Mouse (Mus musculus): ENCODE results near the gene Rsg1. TPM values are rescaled to one million over a fixed set of nuclear protein-coding genes. Genes with fewer than 3 reads are reported as not detected.

Gene Rsg1
- total and polyA plus RNA-seq, 3 experiments, result 1.1 to 4.5 (median 3.2) TPM

GRCm38 (mm10) chr4:141241861-141242260 is 28.1 kb downstream of the Rsg1 start:
- no peak for DNase-seq (ENCODE audit: extremely low read depth)
- Histone ChIP-seq H3K36me3 (replicated peaks in 1 of 2; ENCODE audit: control insufficient read depth in 1 of 2, insufficient read depth in 1 of 2, low read length in 1 of 2) (no peaks in the 10 kb centered on the region), H3K4me2 (ENCODE audit: insufficient read depth, low read depth, poor library complexity, severe bottlenecking) (no peak overlapping the region), H3K79me2 (replicated peaks; ENCODE audit: control insufficient read depth, extremely low read depth, insufficient read depth, poor library complexity, severe bottlenecking) (no peaks in the 10 kb centered on the region), H3K4me1 (ENCODE audit: control insufficient read depth in 1 of 2, insufficient read depth in 2 of 2) (peaks cover 11 to 22% of the 10 kb centered on the region in 2 experiments), H3K4me3 (replicated peaks in 1 of 3; ENCODE audit: low read depth in 2 of 3, low read length in 2 of 3, poor library complexity in 1 of 3) (no peak overlapping the region), H3K27me3 (replicated peaks) (peaks cover 93% of the 10 kb centered on the region), H3K27ac (ENCODE audit: insufficient read depth, low read depth) (no peak overlapping the region), H3K9ac (ENCODE audit: insufficient read depth, low read depth) (no peak overlapping the region), H3K9me3 (replicated peaks; ENCODE audit: low read length) (no peaks in the 10 kb centered on the region)
- no peak for TF ChIP-seq MYC (IDR thresholded peaks at IDR 0.05; ENCODE audit: low read depth, low read length)
- no peak for TF ChIP-seq RCOR1 (conservative IDR thresholded peaks at IDR 0.05; ENCODE audit: low read depth, low read length)
- no peak for TF ChIP-seq ETS1 (conservative IDR thresholded peaks at IDR 0.05; ENCODE audit: low read depth, low read length)
- no peak for TF ChIP-seq CHD1 (IDR thresholded peaks at IDR 0.05; ENCODE audit: low read depth, low read length)
- TF ChIP-seq IRF4 (IDR thresholded peaks at IDR 0.05; ENCODE audit: low read depth, low read length), result no peak
- no peak for TF ChIP-seq JUN (IDR thresholded peaks at IDR 0.05; ENCODE audit: insufficient read depth, low read depth, low read length)
- no peak for TF ChIP-seq JUND (conservative IDR thresholded peaks at IDR 0.05; ENCODE audit: low read depth, low read length)
- TF ChIP-seq BHLHE40 (IDR thresholded peaks at IDR 0.05; ENCODE audit: low read depth, low read length), result no peak
- no peak for TF ChIP-seq TCF12 (IDR thresholded peaks at IDR 0.05; ENCODE audit: low read depth, low read length)
- no peak for TF ChIP-seq CTCF (conservative IDR thresholded peaks at IDR 0.05 in 1 of 2, IDR thresholded peaks at IDR 0.05 in 1 of 2; ENCODE audit: low read depth in 2 of 2, low read length in 2 of 2)
- TF ChIP-seq E2F4 (IDR thresholded peaks at IDR 0.05; ENCODE audit: insufficient replicate concordance, low read depth, low read length), result no peak
- TF ChIP-seq SIN3A (IDR thresholded peaks at IDR 0.05; ENCODE audit: low read length), result no peak
- no peak for TF ChIP-seq ZNF384 (IDR thresholded peaks at IDR 0.05; ENCODE audit: low read depth, low read length)
- TF ChIP-seq USF2 (conservative IDR thresholded peaks at IDR 0.05; ENCODE audit: low read depth, low read length), result no peak
- no peak for TF ChIP-seq UBTF (IDR thresholded peaks at IDR 0.05; ENCODE audit: low read depth, low read length)
- no peak for TF ChIP-seq RAD21 (IDR thresholded peaks at IDR 0.05; ENCODE audit: low read depth, low read length)
- no peak for TF ChIP-seq MAX (IDR thresholded peaks at IDR 0.05; ENCODE audit: low read length)
- TF ChIP-seq ZC3H11A (IDR thresholded peaks at IDR 0.05; ENCODE audit: low read depth, low read length), result no peak
- no peak for TF ChIP-seq MXI1 (IDR thresholded peaks at IDR 0.05; ENCODE audit: low read depth, low read length)
- no peak for TF ChIP-seq GABPA (IDR thresholded peaks at IDR 0.05; ENCODE audit: insufficient replicate concordance, low read depth, low read length)
- dilution Hi-C loops (cut with MboI; ENCODE audit: extremely low pct_ligation_motif_present, extremely low pct_unique_long_range_greater_than_20kb, low sequenced_read_pairs) (no loop called here), in situ Hi-C loops (cut with MboI; ENCODE audit: low pct_ligation_motif_present, low pct_unique_long_range_greater_than_20kb, low sequenced_read_pairs) (no loop called here)

GRCm38 (mm10) chr4:141242651-141243241 is 29.0 kb downstream of the Rsg1 start:
- H3K27me3 ChIP-seq (replicated peaks), result peaks cover 96% of the 10 kb centered on the region
- dilution Hi-C loops (cut with MboI; ENCODE audit: extremely low pct_ligation_motif_present, extremely low pct_unique_long_range_greater_than_20kb, low sequenced_read_pairs), result no loop called here

More at GRCm38 (mm10) chr4:141242651-141243241, 29.0 kb downstream of the Rsg1 start:
- Histone ChIP-seq H3K4me1 (ENCODE audit: control insufficient read depth in 1 of 2, insufficient read depth in 2 of 2) (peaks cover 16 to 28% of the 10 kb centered on the region in 2 experiments), H3K79me2 (replicated peaks; ENCODE audit: control insufficient read depth, extremely low read depth, insufficient read depth, poor library complexity, severe bottlenecking) (no peaks in the 10 kb centered on the region), H3K27ac (ENCODE audit: insufficient read depth, low read depth) (no peak overlapping the region), H3K4me3 (replicated peaks in 1 of 3; ENCODE audit: low read depth in 2 of 3, low read length in 2 of 3, poor library complexity in 1 of 3) (no peak overlapping the region), H3K9ac (ENCODE audit: insufficient read depth, low read depth) (no peak overlapping the region), H3K36me3 (replicated peaks in 1 of 2; ENCODE audit: control insufficient read depth in 1 of 2, insufficient read depth in 1 of 2, low read length in 1 of 2) (no peaks in the 10 kb centered on the region), H3K4me2 (ENCODE audit: insufficient read depth, low read depth, poor library complexity, severe bottlenecking) (no peak overlapping the region), H3K9me3 (replicated peaks; ENCODE audit: low read length) (peaks cover 6% of the 10 kb centered on the region)
- no peak for TF ChIP-seq TBP (conservative IDR thresholded peaks at IDR 0.05; ENCODE audit: low read depth, low read length)
- TF ChIP-seq POLR2AphosphoS2 (IDR thresholded peaks at IDR 0.05; ENCODE audit: low read depth, low read length), result no peak
- no peak for TF ChIP-seq ETS1 (conservative IDR thresholded peaks at IDR 0.05; ENCODE audit: low read depth, low read length)
- TF ChIP-seq NRF1 (IDR thresholded peaks at IDR 0.05; ENCODE audit: low read depth, low read length), result no peak
- TF ChIP-seq SIN3A (IDR thresholded peaks at IDR 0.05; ENCODE audit: low read length), result no peak
- no peak for TF ChIP-seq ZKSCAN1 (IDR thresholded peaks at IDR 0.05; ENCODE audit: borderline replicate concordance, low read depth, low read length)
- TF ChIP-seq MEF2A (IDR thresholded peaks at IDR 0.05; ENCODE audit: borderline replicate concordance, low read depth, low read length), result no peak
- TF ChIP-seq CHD1 (IDR thresholded peaks at IDR 0.05; ENCODE audit: low read depth, low read length), result no peak
- TF ChIP-seq RCOR1 (conservative IDR thresholded peaks at IDR 0.05; ENCODE audit: low read depth, low read length), result no peak
- DNase-seq (ENCODE audit: extremely low read depth), result no peak
- in situ Hi-C loops (cut with MboI; ENCODE audit: low pct_ligation_motif_present, low pct_unique_long_range_greater_than_20kb, low sequenced_read_pairs), result no loop called here
